Mouse (Mus musculus) hindbrain, embryonic 14.5 days (tissue): ENCODE results near the gene Yaf2. TPM values are rescaled to one million over a fixed set of nuclear protein-coding genes. Genes with fewer than 3 reads are reported as not detected.
A peak's percentile ranks its signal among the peaks of the same experiment; 100 is the strongest.
"Not testable (repeated sequence)": the region's sequence is repeated elsewhere in the genome, so short reads cannot be mapped to it uniquely, and the experiment has no call there.

Experiments used
- ATAC-seq: fragments of 200-750 bp; cut with Nextera tagmentation; 2 replicates; pipeline ENCODE4 v1.8.0; 2017; ENCODE audit warnings: moderate number of reproducible peaks, mild to moderate bottlenecking, moderate TSS enrichment, moderate library complexity; ENCODE audit not compliant: low FRiP score
- DNase-seq: peaks from one replicate; pipeline ENCODE4 v3.0.0-alpha.2; 2015; ENCODE audit warnings: low spot score
- H3K27ac ChIP-seq: fragments of 300-500 bp; sonication (generic); 2 replicates; pipeline ENCODE4 v1.5.1; 2014; ENCODE audit warnings: mild to moderate bottlenecking, moderate library complexity
- H3K27me3 ChIP-seq: fragments of 300-500 bp; sonication (generic); 2 replicates; pipeline ENCODE4 v1.6.1; 2014; ENCODE audit warnings: mild to moderate bottlenecking, low read length, mixed read lengths; ENCODE audit not compliant: control insufficient read depth, insufficient read depth
- H3K36me3 ChIP-seq: fragments of 300-500 bp; sonication (generic); replicated peaks from 2 replicates; pipeline ENCODE4 v1.6.1; 2014; ENCODE audit not compliant: control insufficient read depth, insufficient read depth
- H3K4me1 ChIP-seq: fragments of 300-500 bp; sonication (generic); replicated peaks from 2 replicates; pipeline ENCODE4 v1.6.1; 2014; ENCODE audit warnings: antibody characterized with exemption, low read length, mixed read lengths; ENCODE audit not compliant: control insufficient read depth, insufficient read depth
- H3K4me2 ChIP-seq: fragments of 300-500 bp; sonication (generic); replicated peaks from 2 replicates; pipeline ENCODE4 v1.6.1; 2014; ENCODE audit warnings: mild to moderate bottlenecking, moderate library complexity
- H3K4me3 ChIP-seq: fragments of 300-500 bp; sonication (generic); replicated peaks from 2 replicates; pipeline ENCODE4 v1.5.1; 2014; ENCODE audit warnings: mild to moderate bottlenecking, low read length
- H3K9ac ChIP-seq: fragments of 300-500 bp; sonication (generic); 2 replicates; pipeline ENCODE4 v1.6.1; 2014
- H3K9me3 ChIP-seq: fragments of 300-500 bp; sonication (generic); 2 replicates; pipeline ENCODE4 v1.6.1; 2016; ENCODE audit warnings: low read length; ENCODE audit not compliant: control insufficient read depth
- WGBS: fragments of 180-500 bp; shearing (Covaris S2); extraction: QIAGEN DNeasy Blood & Tissue Kit; methylation state at CpG from one replicate; pipeline ENCODE4 v1.1.7; 2014; 5-methylcytosine and 5-hydroxymethylcytosine counted together
- polyA plus RNA-seq: library from polyadenylated mRNA; unstranded; fragments of >200 nt; fragmentation: Nextera tagmentation; extraction: Ambion mirVana; gene quantifications from 2 replicates; pipeline ENCODE4 v1.2.1, GENCODE M21; 2014

Yaf2 gene
- polyA plus RNA-seq: 136 and 143 TPM in 2 replicates

- WGBS: under 1% methylated on average over 59 of the region's 73 CpGs
- peak within 1 kb of the TSS; percentile 93 for H3K9ac ChIP-seq
- H3K4me2 ChIP-seq: peak within 1 kb of the TSS; percentile 88
- ATAC-seq: peak; percentile 92
- H3K36me3 ChIP-seq: peaks cover 6% of the 10 kb centered on the region; the same call in 1 of the 2 replicates
- peak within 1 kb of the TSS; percentile 77 for H3K4me3 ChIP-seq
- no peaks in the 10 kb centered on the region for H3K9me3 ChIP-seq
- peak within 1 kb of the TSS; percentile 94 for H3K27ac ChIP-seq
- H3K4me1 ChIP-seq: peaks cover 9% of the 10 kb centered on the region
- DNase-seq: peak; percentile 84
- no peaks in the 10 kb centered on the region for H3K27me3 ChIP-seq
Observed at GRCm38 (mm10) chr15:93336925-93337761, at the start of gene Yaf2. TSS of gene Yaf2 (minus strand) at chr15:93336935.

GRCm38 (mm10) chr15:93381337-93381736 is 44.6 kb upstream of the Yaf2 start:
- no peak for DNase-seq
- Histone ChIP-seq H3K9me3 (no peaks in the 10 kb centered on the region), H3K36me3 (peaks cover 14% of the 10 kb centered on the region), H3K4me3 (no peak overlapping the region), H3K9ac (no peak overlapping the region), H3K4me2 (no peak overlapping the region), H3K27me3 (no peaks in the 10 kb centered on the region), H3K4me1 (no peaks in the 10 kb centered on the region), H3K27ac (no peak overlapping the region)
- no peak for ATAC-seq
- 74% methylated on average over 5 of the region's 5 CpGs for WGBS

GRCm38 (mm10) chr15:93379177-93379576 is 42.4 kb upstream of the Yaf2 start:
- H3K4me2 ChIP-seq: no peak overlapping the region
- H3K4me1 ChIP-seq: no peaks in the 10 kb centered on the region
- no peak overlapping the region for H3K9ac ChIP-seq

DNA sequence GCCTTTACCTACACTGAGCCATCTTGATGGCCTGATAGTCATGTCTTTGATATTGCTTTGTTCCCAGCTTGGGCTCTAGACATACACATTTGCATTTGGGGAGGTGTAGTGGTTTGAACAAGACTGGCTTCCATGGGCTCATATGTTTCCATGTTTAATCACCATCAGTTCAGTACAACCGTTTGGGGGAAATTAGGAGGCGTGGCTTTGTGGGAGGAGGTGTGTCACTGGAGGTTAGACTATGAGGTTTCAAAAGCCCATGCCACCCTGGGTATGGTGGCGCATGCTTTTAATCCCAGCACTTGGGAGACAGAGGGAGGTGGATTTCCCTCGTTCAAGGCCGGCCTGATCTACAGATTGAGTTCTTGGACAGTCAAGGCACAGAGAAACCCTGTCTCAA is 39.0 kb upstream of the Yaf2 start:
- DNase-seq: no peak
- ATAC-seq: no peak
- Histone ChIP-seq H3K4me3 (no peak overlapping the region), H3K4me2 (no peak overlapping the region), H3K27me3 (no peaks in the 10 kb centered on the region), H3K9me3 (no peaks in the 10 kb centered on the region), H3K36me3 (no peaks in the 10 kb centered on the region), H3K4me1 (no peaks in the 10 kb centered on the region), H3K27ac (no peak overlapping the region), H3K9ac (no peak overlapping the region)
- WGBS: 89% methylated on average over 5 of the region's 5 CpGs

More at GRCm38 (mm10) chr15:93379177-93379576, 42.4 kb upstream of the Yaf2 start:
- H3K4me3 ChIP-seq: no peak overlapping the region
- DNase-seq: no peak
- H3K36me3 ChIP-seq: no peaks in the 10 kb centered on the region; the same call in 1 of the 2 replicates
- no peak overlapping the region for H3K27ac ChIP-seq
- no peak for ATAC-seq
- no peaks in the 10 kb centered on the region for H3K9me3 ChIP-seq
- H3K27me3 ChIP-seq: no peaks in the 10 kb centered on the region
- 70% methylated on average over 3 of the region's 3 CpGs for WGBS

GRCm38 (mm10) chr15:93372525-93373119 is 35.9 kb upstream of the Yaf2 start:
- not testable (repeated sequence) for ATAC-seq, H3K4me3 ChIP-seq, H3K27me3 ChIP-seq, H3K4me2 ChIP-seq, DNase-seq, H3K27ac ChIP-seq, H3K9ac ChIP-seq, H3K36me3 ChIP-seq, H3K9me3 ChIP-seq, H3K4me1 ChIP-seq

DNA sequence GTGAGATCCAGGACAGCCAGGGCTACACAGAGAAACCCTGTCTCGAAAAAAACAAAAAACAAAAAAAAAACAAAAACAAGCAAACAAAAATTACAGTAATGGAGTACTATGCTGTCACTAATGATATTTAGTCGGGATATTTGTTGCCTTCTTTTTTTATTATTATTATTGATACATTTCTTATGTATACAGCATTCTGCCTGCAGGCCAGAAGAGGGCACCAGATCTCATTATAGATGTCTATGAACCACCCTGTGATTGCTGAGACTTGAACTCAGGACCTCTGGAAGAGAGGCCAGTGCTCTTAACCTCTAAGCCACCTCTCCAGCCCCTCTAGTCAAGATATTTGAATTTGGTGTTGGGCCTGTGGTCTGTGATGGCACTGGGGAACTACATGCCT is 35.1 kb upstream of the Yaf2 start:
- Histone ChIP-seq H3K9me3 (no peaks in the 10 kb centered on the region), H3K27me3 (no peaks in the 10 kb centered on the region), H3K4me3 (no peak overlapping the region), H3K9ac (no peak overlapping the region), H3K27ac (no peak overlapping the region), H3K4me1 (no peaks in the 10 kb centered on the region), H3K4me2 (no peak overlapping the region), H3K36me3 (no peaks in the 10 kb centered on the region)
- 85% methylated on average over 2 of the region's 2 CpGs for WGBS
- DNase-seq: no peak
- ATAC-seq: no peak

- no peak overlapping the region for H3K9ac ChIP-seq
- WGBS: 77% methylated on average over 9 of the region's 9 CpGs
- no peak overlapping the region for H3K4me2 ChIP-seq
- no peak overlapping the region for H3K4me3 ChIP-seq
- no peak for DNase-seq
- no peaks in the 10 kb centered on the region for H3K36me3 ChIP-seq
- no peak for ATAC-seq
- H3K27ac ChIP-seq: no peak overlapping the region
- H3K9me3 ChIP-seq: no peaks in the 10 kb centered on the region
- no peaks in the 10 kb centered on the region for H3K4me1 ChIP-seq
- H3K27me3 ChIP-seq: no peaks in the 10 kb centered on the region
Observed at GRCm38 (mm10) chr15:93368558-93368957, 31.8 kb upstream of the Yaf2 start.

GRCm38 (mm10) chr15:93365561-93365960 is 28.8 kb upstream of the Yaf2 start:
- Histone ChIP-seq H3K9me3 (no peaks in the 10 kb centered on the region), H3K36me3 (no peaks in the 10 kb centered on the region), H3K4me1 (no peaks in the 10 kb centered on the region), H3K4me2 (no peak overlapping the region), H3K27me3 (no peaks in the 10 kb centered on the region), H3K9ac (no peak overlapping the region), H3K4me3 (no peak overlapping the region), H3K27ac (no peak overlapping the region)
- WGBS: 93% methylated on average over 6 of the region's 6 CpGs
- no peak for DNase-seq
- no peak for ATAC-seq

- Histone ChIP-seq H3K4me2 (no peak overlapping the region), H3K9me3 (no peaks in the 10 kb centered on the region), H3K4me1 (no peaks in the 10 kb centered on the region), H3K4me3 (no peak overlapping the region), H3K27me3 (no peaks in the 10 kb centered on the region), H3K9ac (no peak overlapping the region), H3K27ac (no peak overlapping the region), H3K36me3 (no peaks in the 10 kb centered on the region)
- ATAC-seq (no peak), DNase-seq (no peak)
- WGBS: 90% methylated on average over 17 of the region's 19 CpGs
Observed at GRCm38 (mm10) chr15:93358346-93359095, 21.8 kb upstream of the Yaf2 start.
